Mouse (Mus musculus) hindbrain, embryonic 13.5 days (tissue): ENCODE results near the gene Mfng. TPM values are rescaled to one million over a fixed set of nuclear protein-coding genes. Genes with fewer than 3 reads are reported as not detected.

Experiments
- ATAC-seq: fragments of 200-750 bp; cut with Nextera tagmentation; 2 replicates; pipeline ENCODE4 v1.8.0; 2017; ENCODE audit warnings: moderate TSS enrichment; ENCODE audit not compliant: low FRiP score
- H3K27ac ChIP-seq: fragments of 300-500 bp; sonication (generic); 2 replicates; pipeline ENCODE4 v1.5.1; 2015; ENCODE audit warnings: inconsistent platforms, mild to moderate bottlenecking, moderate library complexity
- H3K27me3 ChIP-seq: fragments of 300-500 bp; sonication (generic); 2 replicates; pipeline ENCODE4 v1.6.1; 2015; ENCODE audit warnings: mild to moderate bottlenecking, inconsistent platforms
- H3K36me3 ChIP-seq: fragments of 300-500 bp; sonication (generic); 2 replicates; pipeline ENCODE4 v1.6.1; 2015; ENCODE audit warnings: mild to moderate bottlenecking, inconsistent platforms
- H3K4me1 ChIP-seq: fragments of 300-500 bp; sonication (generic); replicated peaks from 2 replicates; pipeline ENCODE4 v1.6.1; 2015; ENCODE audit warnings: inconsistent platforms
- H3K4me2 ChIP-seq: fragments of 300-500 bp; sonication (generic); 2 replicates; pipeline ENCODE4 v1.6.1; 2015; ENCODE audit warnings: inconsistent platforms, mild to moderate bottlenecking, moderate library complexity
- H3K4me3 ChIP-seq: fragments of 300-500 bp; sonication (generic); 2 replicates; pipeline ENCODE4 v1.5.1; 2015; ENCODE audit warnings: mild to moderate bottlenecking, inconsistent platforms
- H3K9ac ChIP-seq: fragments of 300-500 bp; sonication (generic); 2 replicates; pipeline ENCODE4 v1.6.1; 2015; ENCODE audit warnings: mild to moderate bottlenecking, inconsistent platforms
- H3K9me3 ChIP-seq: fragments of 300-500 bp; sonication (generic); 2 replicates; pipeline ENCODE4 v1.6.1; 2016; ENCODE audit warnings: inconsistent platforms
- WGBS: fragments of 180-500 bp; shearing (Covaris S2); methylation state at CpG from one replicate; pipeline ENCODE4 v1.1.7; 2015; 5-methylcytosine and 5-hydroxymethylcytosine counted together
- polyA plus RNA-seq: library from polyadenylated mRNA; unstranded; fragments of >200 nt; fragmentation: Nextera tagmentation; extraction: Ambion mirVana; gene quantifications from 2 replicates; pipeline ENCODE4 v1.2.1, GENCODE M21; 2015

The Mfng gene
- polyA plus RNA-seq, 1 experiment from 2014 or later = 36.7 TPM

GRCm38 (mm10) chr15:78770234-78770982 is 2.9 kb downstream of the Mfng start:
- Histone ChIP-seq H3K27ac (peak overlapping the region; percentile 84), H3K9me3 (no peaks in the 10 kb centered on the region), H3K4me2 (peak overlapping the region; percentile 48), H3K36me3 (no peaks in the 10 kb centered on the region), H3K27me3 (no peaks in the 10 kb centered on the region), H3K4me1 (peaks cover 58% of the 10 kb centered on the region), H3K4me3 (0 out of 2 replicates have a peak overlapping the region, but pooled peaks have one; percentile 17), H3K9ac (peak overlapping the region; percentile 58)
- 21% methylated on average over 9 of the region's 9 CpGs for WGBS
- ATAC-seq = no peak; the same call in 1 of the 2 replicates

- ATAC-seq = no peak
Measured at GRCm38 (mm10) chr15:78769064-78769463, 4.2 kb downstream of the Mfng start.

GRCm38 (mm10) chr15:78763704-78764103 is 9.6 kb downstream of the Mfng start:
- Histone ChIP-seq H3K4me1 (peaks cover 24% of the 10 kb centered on the region), H3K36me3 (0 out of 2 replicates have a peak, but pooled peaks cover 4% of the 10 kb centered on the region), H3K9ac (no peak overlapping the region), H3K4me3 (no peak overlapping the region), H3K4me2 (no peak overlapping the region), H3K27me3 (no peaks in the 10 kb centered on the region), H3K9me3 (no peaks in the 10 kb centered on the region), H3K27ac (peak overlapping the region; percentile 72)
- 73% methylated on average over 5 of the region's 5 CpGs for WGBS
- no peak for ATAC-seq

More at GRCm38 (mm10) chr15:78769064-78769463, 4.2 kb downstream of the Mfng start:
- Histone ChIP-seq H3K4me2 (peak overlapping the region; percentile 48; the same call in 1 of the 2 replicates), H3K27ac (no peak overlapping the region), H3K4me1 (peaks cover 57% of the 10 kb centered on the region), H3K36me3 (no peaks in the 10 kb centered on the region), H3K27me3 (no peaks in the 10 kb centered on the region), H3K9me3 (no peaks in the 10 kb centered on the region), H3K9ac (no peak overlapping the region), H3K4me3 (no peak overlapping the region)
- WGBS = 89% methylated on average over 4 of the region's 4 CpGs

GRCm38 (mm10) chr15:78763210-78763609 is 10.1 kb downstream of the Mfng start:
- 0 out of 2 replicates have a peak, but pooled peaks have one; percentile 23 for ATAC-seq
- Histone ChIP-seq H3K36me3 (0 out of 2 replicates have a peak, but pooled peaks cover 4% of the 10 kb centered on the region), H3K4me1 (peaks cover 20% of the 10 kb centered on the region), H3K9ac (no peak overlapping the region), H3K4me3 (no peak overlapping the region), H3K27me3 (no peaks in the 10 kb centered on the region), H3K27ac (peak overlapping the region; percentile 72), H3K9me3 (no peaks in the 10 kb centered on the region), H3K4me2 (no peak overlapping the region)
- 23% methylated on average over 9 of the region's 10 CpGs for WGBS

GRCm38 (mm10) chr15:78761112-78761511 is 12.2 kb downstream of the Mfng start:
- H3K27me3 ChIP-seq = no peaks in the 10 kb centered on the region
- H3K27ac ChIP-seq = no peak overlapping the region
- no peak overlapping the region for H3K4me2 ChIP-seq
- ATAC-seq = no peak
- 78% methylated on average over 13 of the region's 13 CpGs for WGBS
- H3K4me1 ChIP-seq = peaks cover 8% of the 10 kb centered on the region
- H3K4me3 ChIP-seq = no peak overlapping the region
- no peak overlapping the region for H3K9ac ChIP-seq
- no peaks in the 10 kb centered on the region for H3K9me3 ChIP-seq
- H3K36me3 ChIP-seq = 0 out of 2 replicates have a peak, but pooled peaks cover 7% of the 10 kb centered on the region

- no peak overlapping the region for H3K4me2 ChIP-seq
- H3K9ac ChIP-seq = no peak overlapping the region
- no peaks in the 10 kb centered on the region for H3K9me3 ChIP-seq
- no peak overlapping the region for H3K4me3 ChIP-seq
- ATAC-seq = no peak
- 0 out of 2 replicates have a peak, but pooled peaks cover 7% of the 10 kb centered on the region for H3K36me3 ChIP-seq
- H3K27ac ChIP-seq = no peak overlapping the region
- WGBS = 91% methylated on average over 6 of the region's 6 CpGs
- no peaks in the 10 kb centered on the region for H3K27me3 ChIP-seq
- peaks cover 20% of the 10 kb centered on the region for H3K4me1 ChIP-seq
Measured at GRCm38 (mm10) chr15:78758132-78758531, 15.1 kb downstream of the Mfng start.

GRCm38 (mm10) chr15:78755966-78756725 is 17.1 kb downstream of the Mfng start:
- no peak overlapping the region for H3K4me2 ChIP-seq
- H3K9ac ChIP-seq = no peak overlapping the region
- H3K4me1 ChIP-seq = peaks cover 27% of the 10 kb centered on the region
- no peak for ATAC-seq
- H3K4me3 ChIP-seq = no peak overlapping the region
- H3K36me3 ChIP-seq = 0 out of 2 replicates have a peak, but pooled peaks cover 7% of the 10 kb centered on the region
- H3K27ac ChIP-seq = peak overlapping the region; percentile 35
- 74% methylated on average over 12 of the region's 12 CpGs for WGBS
- no peaks in the 10 kb centered on the region for H3K9me3 ChIP-seq
- no peaks in the 10 kb centered on the region for H3K27me3 ChIP-seq

- Histone ChIP-seq H3K27ac (peak overlapping the region; percentile 60; the same call in 1 of the 2 replicates), H3K36me3 (0 out of 2 replicates have a peak, but pooled peaks cover 7% of the 10 kb centered on the region), H3K4me3 (no peak overlapping the region), H3K4me1 (peaks cover 37% of the 10 kb centered on the region), H3K27me3 (no peaks in the 10 kb centered on the region), H3K9ac (no peak overlapping the region), H3K4me2 (no peak overlapping the region), H3K9me3 (no peaks in the 10 kb centered on the region)
- 64% methylated on average over 3 of the region's 3 CpGs for WGBS
- ATAC-seq = no peak
Measured at GRCm38 (mm10) chr15:78755226-78755625, 18.0 kb downstream of the Mfng start.

- Histone ChIP-seq H3K9ac (no peak overlapping the region), H3K4me2 (no peak overlapping the region), H3K4me3 (no peak overlapping the region), H3K9me3 (no peaks in the 10 kb centered on the region), H3K36me3 (0 out of 2 replicates have a peak, but pooled peaks cover 3% of the 10 kb centered on the region), H3K27ac (peak overlapping the region; percentile 60; the same call in 1 of the 2 replicates), H3K4me1 (peaks cover 44% of the 10 kb centered on the region), H3K27me3 (no peaks in the 10 kb centered on the region)
- 77% methylated on average over 5 of the region's 5 CpGs for WGBS
- no peak for ATAC-seq
Measured at GRCm38 (mm10) chr15:78754144-78754543, 19.1 kb downstream of the Mfng start.

- no peaks in the 10 kb centered on the region for H3K27me3 ChIP-seq
- H3K4me1 ChIP-seq = peaks cover 44% of the 10 kb centered on the region
- H3K4me2 ChIP-seq = no peak overlapping the region
- no peak overlapping the region for H3K9ac ChIP-seq
- 0 out of 2 replicates have a peak, but pooled peaks cover 3% of the 10 kb centered on the region for H3K36me3 ChIP-seq
- H3K4me3 ChIP-seq = no peak overlapping the region
- no peak overlapping the region for H3K27ac ChIP-seq
- ATAC-seq = no peak
- no peaks in the 10 kb centered on the region for H3K9me3 ChIP-seq
Measured at GRCm38 (mm10) chr15:78752991-78753390, 20.3 kb downstream of the Mfng start.

GRCm38 (mm10) chr15:78750608-78751350 is 22.5 kb downstream of the Mfng start:
- H3K9ac ChIP-seq = no peak overlapping the region
- H3K4me3 ChIP-seq = no peak overlapping the region
- H3K36me3 ChIP-seq = no peaks in the 10 kb centered on the region
- no peaks in the 10 kb centered on the region for H3K27me3 ChIP-seq
- peaks cover 44% of the 10 kb centered on the region for H3K4me1 ChIP-seq
- peak overlapping the region; percentile 69 for H3K27ac ChIP-seq
- H3K4me2 ChIP-seq = no peak overlapping the region
- no peaks in the 10 kb centered on the region for H3K9me3 ChIP-seq
- ATAC-seq = peak; percentile 36; the same call in 1 of the 2 replicates
- WGBS = 41% methylated on average over 6 of the region's 6 CpGs

GRCm38 (mm10) chr15:78749855-78750254 is 23.4 kb downstream of the Mfng start:
- no peak for ATAC-seq
- 66% methylated on average over 5 of the region's 5 CpGs for WGBS
- Histone ChIP-seq H3K4me1 (peaks cover 38% of the 10 kb centered on the region), H3K9ac (no peak overlapping the region), H3K36me3 (no peaks in the 10 kb centered on the region), H3K27me3 (no peaks in the 10 kb centered on the region), H3K4me3 (no peak overlapping the region), H3K27ac (peak overlapping the region; percentile 69; the same call in 1 of the 2 replicates), H3K9me3 (no peaks in the 10 kb centered on the region), H3K4me2 (no peak overlapping the region)
